Mouse (Mus musculus): ENCODE results near the gene Kansl2.

DNA sequence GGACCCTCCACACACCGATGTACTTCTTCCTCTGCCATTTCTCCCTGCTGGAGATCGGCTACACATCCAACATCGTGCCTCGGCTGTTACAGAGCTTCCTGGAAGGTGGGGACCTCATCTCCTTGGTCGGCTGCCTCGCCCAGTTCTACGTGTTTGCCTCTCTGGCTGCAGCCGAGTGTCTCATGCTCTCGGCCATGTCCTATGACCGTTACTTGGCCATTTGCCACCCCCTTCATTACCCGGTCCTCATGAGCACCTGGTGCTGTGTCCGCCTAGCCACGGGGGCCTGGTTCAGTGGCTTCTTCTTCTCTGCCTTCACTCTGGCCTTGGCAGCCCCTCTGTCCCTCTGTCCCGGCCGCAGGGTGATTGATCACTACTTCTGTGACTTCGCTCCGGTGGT is 36.4 kb downstream of the Kansl2 start:
- TF ChIP-seq USF1 (IDR thresholded peaks at IDR 0.05; ENCODE audit: low read depth) (no peak), CTCF (IDR thresholded peaks at IDR 0.05; ENCODE audit: control insufficient read depth, insufficient read depth, insufficient read length) (no peak), FOSL1 (IDR thresholded peaks at IDR 0.05; ENCODE audit: insufficient read depth, low read length, poor library complexity, severe bottlenecking) (no peak), MYOG (IDR thresholded peaks at IDR 0.05; ENCODE audit: control insufficient read depth, extremely low read depth, insufficient read length) (no peak)

Measured in C2C12 (cell line).